Mouse (Mus musculus) erythroblast, embryonic 14.5 days (primary cell): Measurements from ENCODE around the gene Actb. TPM values are rescaled to one million over a fixed set of nuclear protein-coding genes. Genes with fewer than 3 reads are reported as not detected.
A peak's percentile ranks its signal among the peaks of the same experiment; 100 is the strongest.

Experiments used
- H3K27me3 ChIP-seq: 2 replicates; pipeline ENCODE4 v1.6.1; 2012; ENCODE audit warnings: inconsistent platforms; ENCODE audit not compliant: control insufficient read depth
- H3K36me3 ChIP-seq: 2 replicates; pipeline ENCODE4 v1.6.1; 2012; ENCODE audit warnings: mild to moderate bottlenecking, inconsistent platforms; ENCODE audit not compliant: control insufficient read depth
- H3K4me1 ChIP-seq: 2 replicates; pipeline ENCODE4 v1.6.1; 2012; ENCODE audit warnings: inconsistent platforms; ENCODE audit not compliant: control insufficient read depth
- H3K4me3 ChIP-seq: replicated peaks from 2 replicates; pipeline ENCODE3; 2012; ENCODE audit warnings: moderate library complexity, mild to moderate bottlenecking, inconsistent platforms
- H3K9me3 ChIP-seq: 2 replicates; pipeline ENCODE4 v1.6.1; 2012; ENCODE audit warnings: low read length, inconsistent platforms, mixed read lengths; ENCODE audit not compliant: control insufficient read depth
- GATA1 ChIP-seq: IDR thresholded peaks from 2 replicates; pipeline ENCODE4 v1.6.1; 2012; ENCODE audit warnings: low read length, inconsistent platforms, mixed read lengths
- TAL1 ChIP-seq: IDR thresholded peaks from 3 replicates; pipeline ENCODE4 v1.6.1; 2012; ENCODE audit warnings: low read length, inconsistent platforms, mixed read lengths
- polyA plus RNA-seq: library from polyadenylated mRNA; stranded (reverse); fragments of >175 nt; gene quantifications from 2 replicates; pipeline ENCODE4 v1.2.3, GENCODE M21; 2012

The Actb gene
- polyA plus RNA-seq, 1 experiment: 326 TPM

GRCm38 (mm10) chr5:142935642-142936335 is 29.2 kb upstream of the Actb start:
- Histone ChIP-seq H3K36me3 (no peaks in the 10 kb centered on the region; the same call in 1 of the 2 replicates), H3K9me3 (peaks cover 5% of the 10 kb centered on the region), H3K27me3 (no peaks in the 10 kb centered on the region), H3K4me1 (peaks cover 60% of the 10 kb centered on the region), H3K4me3 (peak overlapping the region; percentile 60)
- TF ChIP-seq GATA1 (no peak), TAL1 (no peak)

DNA sequence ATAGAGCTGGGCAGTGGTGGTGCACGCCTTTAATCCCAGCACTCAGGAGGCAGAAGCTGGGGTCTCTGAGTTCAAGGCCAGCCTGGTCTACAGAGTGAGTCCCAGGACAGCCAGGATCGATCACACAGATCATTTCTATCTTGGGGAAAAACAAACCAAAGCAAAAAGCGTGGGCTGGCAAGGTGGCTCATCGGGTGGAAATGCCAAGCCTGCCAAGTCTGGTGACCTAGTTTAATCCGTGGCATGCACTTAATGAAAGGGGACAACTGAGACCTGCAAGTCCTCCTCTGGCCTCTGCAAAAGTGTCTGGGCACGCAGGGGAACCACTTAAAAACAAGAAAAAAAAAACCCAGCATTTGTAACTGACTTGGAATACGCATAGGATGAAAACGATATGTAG is 26.2 kb upstream of the Actb start:
- TF ChIP-seq TAL1: no peak
- no peak for TF ChIP-seq GATA1
- Histone ChIP-seq H3K27me3 (no peaks in the 10 kb centered on the region), H3K36me3 (no peaks in the 10 kb centered on the region; the same call in none of the 2 replicates), H3K9me3 (no peaks in the 10 kb centered on the region), H3K4me3 (no peak overlapping the region), H3K4me1 (peaks cover 75% of the 10 kb centered on the region)

DNA sequence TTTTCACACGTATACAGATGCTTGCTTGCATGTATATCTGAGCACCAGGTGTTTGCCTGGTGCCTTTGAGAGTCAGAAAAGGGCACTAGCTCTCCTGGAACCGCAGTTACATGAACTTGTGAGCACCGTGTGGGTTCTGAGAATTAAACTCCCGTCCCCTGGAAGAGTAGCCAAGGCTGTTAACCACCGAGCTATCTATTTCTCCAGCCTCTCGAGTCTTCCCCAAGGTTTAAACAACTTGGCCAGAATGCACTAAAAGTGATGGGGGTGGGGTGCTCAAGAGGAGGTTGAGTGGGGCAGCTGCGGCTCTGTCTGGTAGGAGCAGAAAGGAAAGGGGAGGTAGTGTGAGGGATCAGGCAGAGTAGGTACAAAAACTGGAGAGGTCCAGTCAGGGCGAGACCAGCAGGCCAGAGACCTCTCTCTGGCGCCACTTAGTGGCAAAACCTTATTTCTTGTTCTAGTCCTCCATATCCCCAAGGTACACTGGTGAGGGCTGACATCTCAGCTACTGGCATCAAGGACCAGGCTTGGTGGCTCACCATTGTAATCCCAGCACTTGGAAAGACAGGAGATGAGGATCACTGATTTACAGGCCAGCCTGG is 25.6 kb upstream of the Actb start:
- TF ChIP-seq TAL1: no peak
- TF ChIP-seq GATA1: no peak
- Histone ChIP-seq H3K9me3 (no peaks in the 10 kb centered on the region), H3K36me3 (no peaks in the 10 kb centered on the region; the same call in none of the 2 replicates), H3K4me3 (peak overlapping the region; percentile 45), H3K4me1 (peaks cover 75% of the 10 kb centered on the region), H3K27me3 (no peaks in the 10 kb centered on the region)

GRCm38 (mm10) chr5:142931241-142931745 is 24.7 kb upstream of the Actb start:
- no peak for TF ChIP-seq TAL1
- TF ChIP-seq GATA1: no peak
- Histone ChIP-seq H3K9me3 (no peaks in the 10 kb centered on the region), H3K36me3 (no peaks in the 10 kb centered on the region; the same call in none of the 2 replicates), H3K4me1 (peaks cover 78% of the 10 kb centered on the region), H3K27me3 (no peaks in the 10 kb centered on the region), H3K4me3 (no peak overlapping the region)

- H3K36me3 ChIP-seq: no peaks in the 10 kb centered on the region; the same call in none of the 2 replicates
- no peaks in the 10 kb centered on the region for H3K9me3 ChIP-seq
- TF ChIP-seq GATA1 (no peak), TAL1 (no peak)
- H3K4me3 ChIP-seq: peak overlapping the region; percentile 76
- H3K27me3 ChIP-seq: no peaks in the 10 kb centered on the region
- peaks cover 84% of the 10 kb centered on the region for H3K4me1 ChIP-seq
Measured at GRCm38 (mm10) chr5:142929400-142929752, 22.8 kb upstream of the Actb start.

DNA sequence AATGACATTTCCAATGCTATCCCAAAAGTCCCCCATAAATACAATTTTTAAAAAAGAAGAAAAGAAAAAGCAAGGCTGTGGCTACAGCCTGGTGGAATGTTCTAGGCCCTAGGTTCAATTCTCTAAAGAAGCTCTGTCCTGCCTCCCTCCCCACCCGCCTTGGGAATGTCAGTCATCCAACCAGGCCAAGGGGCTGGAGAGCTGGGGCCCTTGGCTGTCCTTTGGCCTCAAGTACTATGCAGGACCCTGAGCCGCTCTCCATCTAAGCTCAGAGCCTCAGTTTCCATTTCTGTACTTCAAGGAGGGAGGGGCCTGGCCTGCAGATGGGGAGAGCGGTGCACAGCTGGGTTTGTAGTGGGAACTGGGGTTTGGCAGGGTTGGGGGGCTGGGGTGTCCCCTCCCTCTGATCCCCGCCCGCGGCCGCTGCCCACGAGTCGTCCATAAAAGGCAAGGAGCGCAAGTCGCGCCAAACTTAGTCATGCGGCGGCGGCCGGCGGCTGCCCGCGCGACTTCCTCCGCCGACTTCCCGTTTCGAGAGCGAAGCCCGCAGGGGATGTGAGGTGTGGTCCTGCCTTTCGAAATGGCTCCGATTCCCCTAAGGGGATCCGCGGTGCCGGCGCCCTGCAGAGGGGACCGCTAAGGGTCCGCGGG is 22.3 kb upstream of the Actb start:
- TF ChIP-seq TAL1 (no peak), GATA1 (no peak)
- Histone ChIP-seq H3K9me3 (no peaks in the 10 kb centered on the region), H3K4me1 (peaks cover 89% of the 10 kb centered on the region), H3K36me3 (no peaks in the 10 kb centered on the region; the same call in none of the 2 replicates), H3K27me3 (no peaks in the 10 kb centered on the region), H3K4me3 (peak overlapping the region; percentile 76)

DNA sequence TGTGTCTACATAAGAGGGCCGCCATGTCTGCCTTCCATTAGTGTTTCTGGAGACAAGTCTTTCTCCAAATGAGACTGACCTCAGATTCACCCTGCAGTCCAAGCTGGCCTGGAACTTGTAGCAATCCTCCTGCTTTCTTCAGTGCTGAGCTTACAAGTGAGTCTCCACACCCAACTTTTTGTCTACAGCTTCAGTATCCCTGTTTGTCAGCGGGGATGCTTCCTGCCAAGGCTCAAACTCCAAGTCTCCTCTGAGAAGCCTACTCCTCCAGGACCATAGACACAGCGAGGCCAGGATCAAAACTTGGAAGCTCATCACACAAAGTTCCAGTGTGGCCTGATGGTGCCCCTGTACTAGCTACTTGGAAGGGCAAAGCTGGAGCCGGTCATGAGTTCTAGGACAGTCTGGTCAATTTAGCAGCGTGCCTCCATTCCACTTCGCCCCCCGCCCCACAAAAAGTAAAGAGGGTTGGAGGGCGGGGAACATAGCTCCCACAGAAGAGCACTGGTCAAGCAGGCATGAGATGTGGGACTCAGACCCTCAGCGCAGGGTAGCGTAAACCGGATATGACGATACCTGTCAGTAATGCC is 20.9 kb upstream of the Actb start:
- Histone ChIP-seq H3K4me3 (no peak overlapping the region), H3K4me1 (peaks cover 92% of the 10 kb centered on the region)

DNA sequence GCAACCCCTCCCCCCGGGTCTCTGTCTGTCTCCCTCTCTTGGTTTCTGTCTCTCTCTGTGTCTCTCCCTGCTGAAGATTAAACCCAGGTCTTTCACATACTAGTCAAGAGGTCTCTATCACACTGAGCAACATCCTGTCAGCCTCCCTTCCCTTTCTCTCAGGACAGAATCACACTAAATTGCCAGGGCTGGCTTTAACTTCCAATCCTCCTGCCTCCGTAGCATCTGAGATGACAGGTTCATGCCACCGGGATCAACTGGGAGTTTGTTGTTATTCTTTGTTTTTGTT is 20.3 kb upstream of the Actb start:
- Histone ChIP-seq H3K4me3 (no peak overlapping the region), H3K36me3 (no peaks in the 10 kb centered on the region; the same call in none of the 2 replicates), H3K9me3 (no peaks in the 10 kb centered on the region), H3K4me1 (peaks cover 92% of the 10 kb centered on the region), H3K27me3 (no peaks in the 10 kb centered on the region)
- TF ChIP-seq TAL1 (no peak), GATA1 (no peak)

More for the DNA sequence above, 20.9 kb upstream of the Actb start:
- H3K36me3 ChIP-seq: no peaks in the 10 kb centered on the region; the same call in none of the 2 replicates
- no peaks in the 10 kb centered on the region for H3K9me3 ChIP-seq
- no peaks in the 10 kb centered on the region for H3K27me3 ChIP-seq
- TF ChIP-seq TAL1: no peak
- no peak for TF ChIP-seq GATA1
